Mouse (Mus musculus): Measurements from ENCODE around the gene Lrp8. TPM values are rescaled to one million over a fixed set of nuclear protein-coding genes. Genes with fewer than 3 reads are reported as not detected.

Lrp8 gene
- polyA plus RNA-seq, 1 experiment from 2014 or later = 0.76 TPM

DNA sequence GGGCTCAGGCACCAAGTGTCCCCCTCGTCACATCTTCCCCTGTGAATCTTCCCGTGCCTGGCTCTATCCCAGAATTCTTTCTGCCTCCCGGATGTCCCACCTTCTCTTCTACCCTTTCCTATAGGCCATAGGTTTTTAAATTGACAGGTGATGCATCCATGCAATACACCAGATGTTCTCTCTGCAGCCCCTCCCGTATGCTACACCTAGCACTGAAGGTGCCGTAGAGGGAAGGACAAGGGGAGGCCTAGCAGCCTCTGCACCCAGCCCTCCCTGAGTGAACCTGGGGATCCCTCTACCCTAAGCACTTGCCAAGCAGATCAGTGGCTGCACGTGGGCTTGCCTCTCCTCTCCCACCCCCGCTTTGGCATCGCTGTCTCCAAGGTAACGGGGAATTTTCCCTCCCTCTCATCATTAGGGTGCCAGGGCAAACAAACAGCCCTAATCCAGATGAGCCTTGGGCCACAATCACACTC, 20.9 kb downstream of the Lrp8 start:
- H3K4me3 ChIP-seq (ENCODE audit: control insufficient read depth in 1 of 2, insufficient read depth in 1 of 2, low read depth in 1 of 2, low read length in 2 of 2) = peak overlapping the region; percentile 11 to 15; a peak in 2 of 4 replicates
- H3K36me3 ChIP-seq (ENCODE audit: control insufficient read depth, insufficient read depth, low read length) = no peaks in the 10 kb centered on the region
- WGBS = 60% methylated on average over 9 of the region's 9 CpGs
- H3K27ac ChIP-seq (replicated peaks in 1 of 2; ENCODE audit: control insufficient read depth in 1 of 2, insufficient read depth in 1 of 2, low read depth in 2 of 2, low read length in 2 of 2) = no peak overlapping the region
- peaks cover 5% of the 10 kb centered on the region for H3K27me3 ChIP-seq (ENCODE audit: control insufficient read depth, insufficient read depth, low read length)
- peak overlapping the region; percentile 22 for H3K4me2 ChIP-seq (ENCODE audit: low read length)
- no peak overlapping the region for H3K9ac ChIP-seq (ENCODE audit: low read length)
- no peaks in the 10 kb centered on the region for H3K9me3 ChIP-seq (ENCODE audit: control insufficient read depth, low read length)
- no peak for ATAC-seq (ENCODE audit: insufficient number of reproducible peaks, insufficient read depth, low FRiP score, low read depth)
- peaks cover 3 to 7% of the 10 kb centered on the region in 2 experiments for H3K4me1 ChIP-seq (ENCODE audit: control insufficient read depth in 2 of 2, insufficient read depth in 2 of 2, low read length in 2 of 2)

- Histone ChIP-seq H3K4me2 (ENCODE audit: low read length) (peak overlapping the region; percentile 12; the same call in 1 of the 2 replicates), H3K9me3 (ENCODE audit: control insufficient read depth, low read length) (no peaks in the 10 kb centered on the region), H3K4me1 (ENCODE audit: control insufficient read depth in 2 of 2, insufficient read depth in 2 of 2, low read length in 2 of 2) (peaks cover 3 to 7% of the 10 kb centered on the region in 2 experiments), H3K9ac (ENCODE audit: low read length) (no peak overlapping the region), H3K27ac (replicated peaks in 1 of 2; ENCODE audit: control insufficient read depth in 1 of 2, insufficient read depth in 1 of 2, low read depth in 2 of 2, low read length in 2 of 2) (no peak overlapping the region), H3K36me3 (ENCODE audit: control insufficient read depth, insufficient read depth, low read length) (no peaks in the 10 kb centered on the region), H3K27me3 (ENCODE audit: control insufficient read depth, insufficient read depth, low read length) (peaks cover 5% of the 10 kb centered on the region), H3K4me3 (ENCODE audit: control insufficient read depth in 1 of 2, insufficient read depth in 1 of 2, low read depth in 1 of 2, low read length in 2 of 2) (no peak overlapping the region)
- 41% methylated on average over 11 of the region's 11 CpGs for WGBS
- no peak for ATAC-seq (ENCODE audit: insufficient number of reproducible peaks, insufficient read depth, low FRiP score, low read depth)
Measured at GRCm38 (mm10) chr4:107823511-107823910, 21.4 kb downstream of the Lrp8 start.

GRCm38 (mm10) chr4:107828727-107829218, 26.7 kb downstream of the Lrp8 start:
- H3K9ac ChIP-seq (ENCODE audit: low read length) = no peak overlapping the region
- ATAC-seq (ENCODE audit: insufficient number of reproducible peaks, insufficient read depth, low FRiP score, low read depth) = no peak

DNA sequence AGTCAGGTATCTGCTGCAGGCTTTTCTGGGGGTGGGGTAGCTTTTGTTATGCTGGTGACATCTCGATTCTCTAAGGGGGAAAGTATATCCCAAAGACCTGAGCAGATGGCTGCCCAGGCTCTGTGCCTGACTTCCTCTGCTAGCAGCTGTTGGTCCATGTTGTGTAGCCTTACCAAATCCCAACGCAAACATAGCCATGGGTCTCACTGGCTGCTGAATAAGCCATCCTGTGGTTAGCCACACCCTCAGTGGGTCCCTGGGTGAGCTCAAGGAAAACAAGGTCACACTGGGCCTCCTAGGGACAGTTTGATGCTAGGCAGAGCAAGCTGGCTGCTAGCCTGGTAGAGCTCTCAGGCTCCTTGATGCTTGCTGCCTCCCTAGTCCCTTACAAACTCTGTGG, 27.6 kb downstream of the Lrp8 start:
- 42% methylated on average over 2 of the region's 2 CpGs for WGBS
- Histone ChIP-seq H3K9ac (ENCODE audit: low read length) (no peak overlapping the region), H3K27ac (replicated peaks in 1 of 2; ENCODE audit: control insufficient read depth in 1 of 2, insufficient read depth in 1 of 2, low read depth in 2 of 2, low read length in 2 of 2) (no peak overlapping the region), H3K27me3 (ENCODE audit: control insufficient read depth, insufficient read depth, low read length) (peaks cover 5% of the 10 kb centered on the region), H3K36me3 (ENCODE audit: control insufficient read depth, insufficient read depth, low read length) (no peaks in the 10 kb centered on the region), H3K4me2 (ENCODE audit: low read length) (no peak overlapping the region), H3K4me1 (ENCODE audit: control insufficient read depth in 2 of 2, insufficient read depth in 2 of 2, low read length in 2 of 2) (no peaks in the 10 kb centered on the region; a peak in 1 of 4 replicates), H3K4me3 (ENCODE audit: control insufficient read depth in 1 of 2, insufficient read depth in 1 of 2, low read depth in 1 of 2, low read length in 2 of 2) (no peak overlapping the region), H3K9me3 (ENCODE audit: control insufficient read depth, low read length) (no peaks in the 10 kb centered on the region)
- ATAC-seq (ENCODE audit: insufficient number of reproducible peaks, insufficient read depth, low FRiP score, low read depth) = no peak

More at GRCm38 (mm10) chr4:107828727-107829218, 26.7 kb downstream of the Lrp8 start:
- Histone ChIP-seq H3K27ac (replicated peaks in 1 of 2; ENCODE audit: control insufficient read depth in 1 of 2, insufficient read depth in 1 of 2, low read depth in 2 of 2, low read length in 2 of 2) (no peak overlapping the region), H3K9me3 (ENCODE audit: control insufficient read depth, low read length) (no peaks in the 10 kb centered on the region), H3K27me3 (ENCODE audit: control insufficient read depth, insufficient read depth, low read length) (peaks cover 5% of the 10 kb centered on the region), H3K4me1 (ENCODE audit: control insufficient read depth in 2 of 2, insufficient read depth in 2 of 2, low read length in 2 of 2) (peaks cover 0 to under 1% of the 10 kb centered on the region in 2 experiments; a peak in 1 of 4 replicates), H3K4me3 (ENCODE audit: control insufficient read depth in 1 of 2, insufficient read depth in 1 of 2, low read depth in 1 of 2, low read length in 2 of 2) (no peak overlapping the region), H3K36me3 (ENCODE audit: control insufficient read depth, insufficient read depth, low read length) (no peaks in the 10 kb centered on the region), H3K4me2 (ENCODE audit: low read length) (no peak overlapping the region)
- 55% methylated on average over 10 of the region's 10 CpGs for WGBS

- Histone ChIP-seq H3K9me3 (ENCODE audit: control insufficient read depth, low read length) (no peaks in the 10 kb centered on the region), H3K27me3 (ENCODE audit: control insufficient read depth, insufficient read depth, low read length) (peaks cover 2% of the 10 kb centered on the region), H3K4me3 (ENCODE audit: control insufficient read depth in 1 of 2, insufficient read depth in 1 of 2, low read depth in 1 of 2, low read length in 2 of 2) (no peak overlapping the region), H3K4me1 (ENCODE audit: control insufficient read depth in 2 of 2, insufficient read depth in 2 of 2, low read length in 2 of 2) (no peaks in the 10 kb centered on the region; a peak in 1 of 4 replicates), H3K36me3 (ENCODE audit: control insufficient read depth, insufficient read depth, low read length) (no peaks in the 10 kb centered on the region), H3K9ac (ENCODE audit: low read length) (no peak overlapping the region), H3K4me2 (ENCODE audit: low read length) (no peak overlapping the region), H3K27ac (replicated peaks in 1 of 2; ENCODE audit: control insufficient read depth in 1 of 2, insufficient read depth in 1 of 2, low read depth in 2 of 2, low read length in 2 of 2) (no peak overlapping the region)
- ATAC-seq (ENCODE audit: insufficient number of reproducible peaks, insufficient read depth, low FRiP score, low read depth) = no peak
- WGBS = 42% methylated on average over 10 of the region's 10 CpGs
Measured at GRCm38 (mm10) chr4:107830189-107830588, 28.1 kb downstream of the Lrp8 start.

DNA sequence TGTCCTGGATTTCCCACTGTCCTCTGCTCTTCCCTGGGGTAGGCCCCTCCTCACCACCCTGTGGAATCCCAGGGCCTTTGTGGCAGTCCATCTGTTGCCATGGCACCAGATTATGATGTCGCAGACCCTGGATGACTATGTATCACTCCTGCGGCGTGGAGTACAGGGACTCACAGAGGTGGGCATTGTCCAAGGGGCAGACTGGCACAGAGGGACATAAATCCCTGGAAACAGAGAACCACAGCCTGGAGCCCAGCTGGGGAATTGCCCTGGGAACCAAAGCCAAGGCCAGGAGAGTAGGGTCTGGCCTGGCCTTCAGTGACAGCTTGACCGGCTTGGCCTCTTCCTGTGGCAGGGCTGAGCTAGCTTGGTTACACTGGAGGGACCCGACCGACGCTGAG, 28.8 kb downstream of the Lrp8 start:
- no peak overlapping the region for H3K9ac ChIP-seq (ENCODE audit: low read length)
- H3K36me3 ChIP-seq (ENCODE audit: control insufficient read depth, insufficient read depth, low read length) = no peaks in the 10 kb centered on the region
- H3K27ac ChIP-seq (replicated peaks in 1 of 2; ENCODE audit: control insufficient read depth in 1 of 2, insufficient read depth in 1 of 2, low read depth in 2 of 2, low read length in 2 of 2) = no peak overlapping the region
- no peaks in the 10 kb centered on the region; the same call in none of the 2 replicates for H3K27me3 ChIP-seq (ENCODE audit: control insufficient read depth, insufficient read depth, low read length)
- H3K9me3 ChIP-seq (ENCODE audit: control insufficient read depth, low read length) = no peaks in the 10 kb centered on the region
- WGBS = 78% methylated on average over 7 of the region's 7 CpGs
- H3K4me1 ChIP-seq (ENCODE audit: control insufficient read depth in 2 of 2, insufficient read depth in 2 of 2, low read length in 2 of 2) = no peaks in the 10 kb centered on the region; a peak in 1 of 4 replicates
- no peak overlapping the region for H3K4me2 ChIP-seq (ENCODE audit: low read length)
- no peak; the same call in 1 of the 2 replicates for ATAC-seq (ENCODE audit: insufficient number of reproducible peaks, insufficient read depth, low FRiP score, low read depth)
- H3K4me3 ChIP-seq (ENCODE audit: control insufficient read depth in 1 of 2, insufficient read depth in 1 of 2, low read depth in 1 of 2, low read length in 2 of 2) = no peak overlapping the region

DNA sequence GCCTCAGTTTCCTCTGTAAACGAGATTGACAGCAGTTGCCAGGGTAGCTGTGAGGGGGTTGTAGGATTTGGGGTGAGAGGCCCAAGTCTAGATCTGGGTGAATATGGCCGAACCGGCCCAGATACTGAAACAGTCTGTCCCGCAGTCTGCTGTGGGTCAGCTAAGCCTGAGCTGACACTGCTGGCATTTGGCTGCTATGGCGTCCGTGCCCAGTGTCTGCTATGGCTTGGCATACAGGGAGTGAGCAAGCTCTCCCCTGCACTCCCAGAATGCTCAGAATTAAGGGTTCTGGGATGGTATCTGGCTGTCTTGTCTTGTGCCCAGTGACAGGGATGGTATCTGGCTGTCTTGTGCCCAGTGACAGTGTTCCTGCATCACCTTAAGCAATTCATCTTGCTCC, 29.6 kb downstream of the Lrp8 start:
- no peaks in the 10 kb centered on the region for H3K36me3 ChIP-seq (ENCODE audit: control insufficient read depth, insufficient read depth, low read length)
- no peak overlapping the region for H3K4me3 ChIP-seq (ENCODE audit: control insufficient read depth in 1 of 2, insufficient read depth in 1 of 2, low read depth in 1 of 2, low read length in 2 of 2)
- peaks cover 0 to under 1% of the 10 kb centered on the region in 2 experiments; a peak in 1 of 4 replicates for H3K4me1 ChIP-seq (ENCODE audit: control insufficient read depth in 2 of 2, insufficient read depth in 2 of 2, low read length in 2 of 2)
- H3K9me3 ChIP-seq (ENCODE audit: control insufficient read depth, low read length) = no peaks in the 10 kb centered on the region
- ATAC-seq (ENCODE audit: insufficient number of reproducible peaks, insufficient read depth, low FRiP score, low read depth) = no peak
- 88% methylated on average over 6 of the region's 6 CpGs for WGBS
- no peak overlapping the region for H3K27ac ChIP-seq (replicated peaks in 1 of 2; ENCODE audit: control insufficient read depth in 1 of 2, insufficient read depth in 1 of 2, low read depth in 2 of 2, low read length in 2 of 2)
- H3K4me2 ChIP-seq (ENCODE audit: low read length) = no peak overlapping the region
- no peak overlapping the region for H3K9ac ChIP-seq (ENCODE audit: low read length)
- H3K27me3 ChIP-seq (ENCODE audit: control insufficient read depth, insufficient read depth, low read length) = no peaks in the 10 kb centered on the region; the same call in none of the 2 replicates

GRCm38 (mm10) chr4:107833525-107833924, 31.5 kb downstream of the Lrp8 start:
- no peaks in the 10 kb centered on the region for H3K36me3 ChIP-seq (ENCODE audit: control insufficient read depth, insufficient read depth, low read length)
- no peaks in the 10 kb centered on the region; the same call in 1 of the 2 replicates for H3K27me3 ChIP-seq (ENCODE audit: control insufficient read depth, insufficient read depth, low read length)
- H3K9me3 ChIP-seq (ENCODE audit: control insufficient read depth, low read length) = no peaks in the 10 kb centered on the region
- H3K9ac ChIP-seq (ENCODE audit: low read length) = no peak overlapping the region
- no peak overlapping the region for H3K4me3 ChIP-seq (ENCODE audit: control insufficient read depth in 1 of 2, insufficient read depth in 1 of 2, low read depth in 1 of 2, low read length in 2 of 2)
- peaks cover 0 to 5% of the 10 kb centered on the region in 2 experiments; a peak in 1 of 4 replicates for H3K4me1 ChIP-seq (ENCODE audit: control insufficient read depth in 2 of 2, insufficient read depth in 2 of 2, low read length in 2 of 2)
- 74% methylated on average over 5 of the region's 5 CpGs for WGBS
- ATAC-seq (ENCODE audit: insufficient number of reproducible peaks, insufficient read depth, low FRiP score, low read depth) = no peak
- H3K4me2 ChIP-seq (ENCODE audit: low read length) = no peak overlapping the region
- no peak overlapping the region for H3K27ac ChIP-seq (replicated peaks in 1 of 2; ENCODE audit: control insufficient read depth in 1 of 2, insufficient read depth in 1 of 2, low read depth in 2 of 2, low read length in 2 of 2)

Measured in heart, embryonic 14.5 days (tissue).